Mouse (Mus musculus): ENCODE results near the gene Asic5. TPM values are rescaled to one million over a fixed set of nuclear protein-coding genes. Genes with fewer than 3 reads are reported as not detected.

Asic5 gene
- total RNA-seq, 2 experiments from 2014 or later = not detected

Other genes with a start within 250 kb of the Asic5 start
- gene Ctso, start 49.7 kb upstream of the Asic5 start, total RNA-seq (2021) = 10 to 100 TPM; 14.1 to 16.6 TPM
- 1 to 10 TPM; 5.3 to 6.1 TPM for gene Tdo2, start 6.1 kb upstream of the Asic5 start, total RNA-seq (2021)
- 100 to 1,000 TPM; 115 to 116 TPM for gene Gucy1b1, start 92.4 kb downstream of the Asic5 start, total RNA-seq (2021)
- 10 to 100 TPM; 37.1 to 37.5 TPM for gene Gucy1a1, start 163.5 kb downstream of the Asic5 start, total RNA-seq (2021)

All from layer of hippocampus, postnatal 10 days (tissue).